8 mouse cellular contexts compared by ENCODE assay signal in the genomic region with DNA sequence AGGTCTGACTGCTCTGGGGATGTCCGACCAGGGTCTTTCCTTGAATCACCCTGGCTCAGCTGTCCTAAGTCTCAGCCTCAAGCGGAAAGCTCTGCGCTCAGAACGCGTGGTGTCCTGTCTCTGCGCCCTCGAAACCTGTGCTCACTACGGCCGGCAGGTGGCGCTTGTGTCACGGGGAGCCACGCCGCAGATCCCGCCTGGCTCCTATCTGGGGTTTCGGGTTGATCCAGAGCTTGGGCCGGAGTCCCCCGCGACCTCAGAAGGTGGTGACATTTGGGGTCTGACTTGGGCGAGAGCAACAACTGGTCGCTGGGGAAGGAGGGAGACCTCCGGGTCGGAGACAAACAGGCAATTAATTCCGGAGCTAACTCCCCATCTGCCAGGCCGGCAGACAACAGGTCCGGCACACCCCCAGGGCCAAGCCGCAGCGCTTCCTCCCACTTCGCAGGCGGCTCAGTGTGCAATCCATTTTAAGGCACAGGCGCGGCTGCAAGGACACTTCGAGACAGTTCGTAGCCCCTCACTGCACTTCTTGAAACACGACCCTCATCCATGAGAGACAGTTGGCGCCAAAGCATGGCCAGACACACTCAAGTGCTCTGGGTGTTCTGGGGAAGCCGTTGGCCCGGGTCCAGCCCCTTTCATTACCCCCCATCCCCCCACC. TPM values are rescaled to one million over a fixed set of nuclear protein-coding genes. Genes with fewer than 3 reads are reported as not detected.
DNase-seq lines count a peak whose midpoint lies in the region; ATAC-seq and TF ChIP-seq lines count a peak whose summit lies in the region.

No protein-coding gene starts in this region.

- peak; percentile 67 for ATAC-seq in hindbrain, embryonic 16.5 days

- H3K27me3 ChIP-seq in hindbrain, embryonic 16.5 days (replicated peaks; ENCODE audit: control insufficient read depth, insufficient read depth, low read length), result peaks cover 42% of the 10 kb centered on the region

- intact Hi-C loops in gastrocnemius, adult 2 months (cut with DNase I), result loop anchor here (1.0 to 10.0 kb wide), 4 partner anchors 159 to 397 kb away; no protein-coding TSS in a partner anchor

- H3K9ac ChIP-seq in hindbrain, embryonic 16.5 days (ENCODE audit: low read depth, low read length), result peak overlapping the region; percentile 71

- DNase-seq in ZHBTc4 (ENCODE audit: low read depth, low spot score), result peak; percentile 92
- DNase-seq in cerebellum, postnatal 25 days, result peak; percentile 86 to 89
- peak; percentile 87 for DNase-seq in gastrocnemius, adult 2 months
- peak; percentile 64 for DNase-seq in left cerebral cortex, adult 11 months (ENCODE audit: low spot score)
- DNase-seq in lung, postnatal 25 days (ENCODE audit: low spot score), result peak; percentile 82
- peak; percentile 84 for DNase-seq in retina, postnatal 7 days (ENCODE audit: low read depth, low spot score)
- peak; percentile 73 to 83 for DNase-seq in urinary bladder, adult 18-20 months (ENCODE audit: low spot score in 2 of 2)

- H3K9me3 ChIP-seq in hindbrain, embryonic 16.5 days (ENCODE audit: control insufficient read depth, low read length), result no peaks in the 10 kb centered on the region

- H3K36me3 ChIP-seq in hindbrain, embryonic 16.5 days (ENCODE audit: control insufficient read depth, insufficient read depth, low read length), result no peaks in the 10 kb centered on the region

- H3K4me1 ChIP-seq in hindbrain, embryonic 16.5 days (ENCODE audit: control insufficient read depth, insufficient read depth, low read depth, low read length), result peaks cover 33% of the 10 kb centered on the region

- H3K27ac ChIP-seq in gastrocnemius, adult 2 months, result peak overlapping the region; percentile 86; the same call in 1 of the 2 replicates
- no peak overlapping the region for H3K27ac ChIP-seq in hindbrain, embryonic 16.5 days (ENCODE audit: low read depth, low read length)

- TF ChIP-seq CTCF in gastrocnemius, adult 2 months (IDR thresholded peaks at IDR 0.05), result no peak; the same call in 1 of the 2 replicates

- WGBS in hindbrain, embryonic 16.5 days, result 0% methylated on average over 37 of the region's 37 CpGs

- H3K4me2 ChIP-seq in hindbrain, embryonic 16.5 days (ENCODE audit: low read length), result peak overlapping the region; percentile 96

- peak overlapping the region; percentile 79 for H3K4me3 ChIP-seq in gastrocnemius, adult 2 months
- H3K4me3 ChIP-seq in hindbrain, embryonic 16.5 days (ENCODE audit: low read length), result peak overlapping the region; percentile 62

RNA-seq across cellular contexts. Expression of gene Kif26a, which starts 0.7 kb away (rescaled TPM):
- 1 to 10 TPM; 3.6 to 3.7 TPM for total RNA-seq in gastrocnemius, adult 2 months (2021)
- polyA plus RNA-seq in hindbrain, embryonic 16.5 days (2015; fragmentation: Nextera tagmentation; extraction: Ambion mirVana), result 2.5 and 3.8 TPM in 2 replicates

RNA-seq across cellular contexts. Expression of gene Aspg, which starts 38.9 kb away (rescaled TPM):
- total RNA-seq in gastrocnemius, adult 2 months (2021), result not detected
- 2.2 and 2.6 TPM in 2 replicates for polyA plus RNA-seq in hindbrain, embryonic 16.5 days (2015; fragmentation: Nextera tagmentation; extraction: Ambion mirVana)
